Mouse (Mus musculus) brown adipose tissue, adult 24 weeks (tissue): ENCODE results near the gene Pld1. TPM values are rescaled to one million over a fixed set of nuclear protein-coding genes. Genes with fewer than 3 reads are reported as not detected.

Source experiments
- H3K27ac ChIP-seq: fragments of 200-500 bp; replicated peaks from 2 replicates; pipeline ENCODE4 v1.5.1; 2012; ENCODE audit warnings: low read depth, mild to moderate bottlenecking, low read length
- H3K4me1 ChIP-seq: fragments of 200-500 bp; 2 replicates; pipeline ENCODE4 v1.6.1; 2012; ENCODE audit warnings: low read length, mixed read lengths; ENCODE audit not compliant: control insufficient read depth, insufficient read depth, insufficient read length
- H3K4me3 ChIP-seq: fragments of 200-500 bp; 2 replicates; pipeline ENCODE4 v1.5.1; 2012; ENCODE audit warnings: low read depth, mild to moderate bottlenecking, low read length, moderate library complexity; ENCODE audit not compliant: insufficient read depth
- polyA plus RNA-seq: library from polyadenylated mRNA; stranded (reverse); fragments of >200 nt; gene quantifications from 2 replicates; pipeline ENCODE4 v1.2.4, GENCODE M21; 2012; ENCODE audit not compliant: missing spikeins, insufficient read depth, insufficient read length

Pld1 gene
- 2.0 and 3.0 TPM in 2 replicates for polyA plus RNA-seq

DNA sequence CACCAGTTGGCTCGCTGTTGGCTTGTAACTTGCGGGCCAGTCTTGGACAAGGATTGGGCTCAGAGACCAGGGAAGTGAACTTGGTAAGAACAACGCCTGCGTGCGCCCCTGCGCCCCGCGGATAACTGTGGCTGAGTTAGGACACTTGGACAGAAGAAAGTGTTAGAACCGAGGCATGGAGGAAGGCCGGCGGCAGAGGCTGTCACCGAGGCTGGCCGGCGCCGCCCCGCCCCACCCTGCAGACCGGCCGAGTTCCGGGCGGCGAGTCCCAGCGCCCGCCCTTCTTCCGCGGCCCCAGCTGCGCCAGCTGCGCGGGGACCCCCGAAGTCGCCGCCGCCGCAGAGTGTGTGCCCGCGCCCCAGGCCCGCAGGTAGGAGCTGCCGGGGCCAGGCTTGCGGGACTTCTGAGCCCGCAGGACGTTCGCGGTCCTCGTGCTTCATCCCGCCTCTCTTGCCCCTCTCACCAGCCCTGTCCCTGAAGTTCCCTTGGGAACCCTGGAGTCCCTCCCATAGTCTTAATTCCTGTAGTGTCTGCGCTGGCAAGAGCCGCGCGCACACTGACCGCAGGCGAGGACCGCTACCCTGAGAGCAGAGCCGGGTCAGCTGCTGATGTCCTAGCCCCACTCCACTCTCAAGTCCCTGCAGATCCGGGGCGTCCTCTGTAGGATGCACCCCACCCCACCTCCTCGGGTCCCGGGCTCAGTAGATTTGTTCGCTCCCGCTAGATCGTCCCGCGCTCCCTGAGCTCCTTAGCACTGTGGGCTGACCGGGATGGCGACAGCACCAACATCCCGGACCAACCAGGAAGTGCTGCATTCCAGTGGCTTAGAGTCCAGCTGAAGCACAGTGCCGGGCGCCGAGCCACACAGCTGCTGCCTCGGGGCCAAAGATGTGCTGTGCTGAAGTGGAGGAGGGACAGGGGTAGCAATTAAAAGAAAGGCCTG lies at the start of gene Pld1:
Gene Pld1, plus strand, starts transcription at position 315 of the 943 bp plus-strand sequence.
- 0 out of 2 replicates have a peak, but pooled peaks cover 3% of the 10 kb centered on the region for H3K4me1 ChIP-seq
- H3K4me3 ChIP-seq, result peak within 1 kb of the TSS; percentile 84
- H3K27ac ChIP-seq, result peak within 1 kb of the TSS; percentile 77

DNA sequence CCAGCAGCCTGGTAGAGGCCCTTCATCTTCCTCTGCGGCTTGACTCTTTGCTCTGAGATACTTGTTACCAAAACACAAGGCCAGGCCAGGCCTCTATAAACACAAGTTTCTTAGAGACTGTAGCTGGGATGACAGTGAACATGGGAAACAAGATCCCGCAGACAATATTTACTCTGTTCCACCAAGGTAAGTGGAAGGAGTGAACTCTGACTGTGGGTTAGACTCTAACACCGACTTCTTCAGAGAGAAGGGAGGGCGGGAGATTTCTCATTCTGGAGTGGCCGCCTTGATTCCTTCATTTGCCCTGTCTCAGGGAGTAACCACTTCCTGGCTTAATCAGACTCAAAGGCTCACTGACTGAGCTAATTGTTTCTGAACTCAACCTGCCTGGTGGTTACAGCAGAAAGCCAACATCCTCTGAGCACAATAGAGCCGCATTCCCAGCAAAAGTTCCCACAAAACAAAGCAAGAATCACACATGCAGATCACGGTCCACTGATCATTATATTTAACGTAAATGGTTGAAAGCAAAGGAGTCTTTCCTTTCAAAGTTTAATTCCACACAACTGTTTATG lies 42.1 kb upstream of the Pld1 start, which contains the start of gene Tmem212:
Gene Tmem212, minus strand, starts transcription at position 51 of the 575 bp plus-strand sequence.
- Histone ChIP-seq H3K4me3 (no peak within 1 kb of the TSS), H3K27ac (no peak within 1 kb of the TSS), H3K4me1 (peaks cover 6% of the 10 kb centered on the region; the same call in 1 of the 2 replicates)

DNA sequence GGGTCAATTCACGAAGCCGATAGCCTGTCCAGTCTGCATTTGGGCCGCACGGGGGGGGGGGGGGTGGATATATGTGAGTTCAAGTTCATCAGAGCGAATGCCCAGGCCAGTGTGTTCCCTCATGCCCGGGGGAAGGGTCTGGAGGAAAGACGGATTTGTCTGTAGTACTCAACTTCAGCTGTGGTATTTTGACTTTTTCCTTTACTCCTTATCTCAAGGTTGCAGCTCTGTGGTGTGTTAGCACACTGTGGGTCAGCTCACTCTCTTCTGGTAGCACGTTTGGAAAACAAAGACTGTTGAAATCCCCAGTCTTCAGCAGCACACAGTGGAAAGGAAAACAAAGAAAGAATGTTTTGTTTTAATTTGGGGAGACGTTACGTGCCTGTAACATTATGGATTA lies 40.3 kb upstream of the Pld1 start:
- peaks cover 3% of the 10 kb centered on the region; the same call in 1 of the 2 replicates for H3K4me1 ChIP-seq
- H3K27ac ChIP-seq, result no peak overlapping the region
- H3K4me3 ChIP-seq, result no peak overlapping the region

DNA sequence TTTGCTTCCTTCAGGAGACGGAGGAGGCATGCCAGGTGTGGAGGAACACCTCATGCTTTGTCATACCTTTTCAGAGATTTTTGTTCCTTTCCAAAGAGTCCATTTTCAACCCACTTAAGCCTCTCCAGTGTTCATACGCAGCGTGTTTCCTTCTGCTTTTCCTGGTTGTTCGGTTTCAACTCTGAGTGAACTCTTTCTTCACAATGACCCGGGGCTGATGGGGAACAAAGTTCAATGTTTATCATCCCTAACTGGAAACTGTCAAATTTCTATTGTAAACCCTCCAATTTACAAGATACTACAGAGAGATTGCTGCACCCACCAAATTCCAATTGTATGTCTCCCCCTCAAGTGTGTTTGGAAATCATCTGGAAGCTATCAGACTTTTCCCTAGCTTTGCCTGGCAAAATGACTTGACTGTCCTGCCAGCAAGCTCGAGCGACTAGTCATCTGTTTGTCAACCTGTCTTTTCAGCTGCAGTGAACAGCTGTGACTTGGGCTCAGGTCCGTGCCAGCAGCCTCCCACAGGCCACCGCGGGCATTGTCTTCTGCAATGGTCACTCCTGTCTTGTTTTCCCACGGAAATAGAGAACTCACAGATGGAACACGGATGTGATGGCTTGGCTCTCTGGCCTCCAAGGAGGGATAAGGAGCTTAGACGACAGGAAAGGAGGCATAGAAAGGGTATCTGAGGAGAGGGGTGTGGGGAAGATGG lies 39.3 kb upstream of the Pld1 start:
- Histone ChIP-seq H3K4me1 (peaks cover 3% of the 10 kb centered on the region; the same call in 1 of the 2 replicates), H3K27ac (no peak overlapping the region), H3K4me3 (no peak overlapping the region)

- H3K4me1 ChIP-seq, result peaks cover 3% of the 10 kb centered on the region; the same call in 1 of the 2 replicates
- H3K27ac ChIP-seq, result no peak overlapping the region
- no peak overlapping the region for H3K4me3 ChIP-seq
Observed at GRCm38 (mm10) chr3:27901846-27902245, 36.6 kb upstream of the Pld1 start.

- no peaks in the 10 kb centered on the region for H3K4me1 ChIP-seq
- no peak overlapping the region for H3K27ac ChIP-seq
- H3K4me3 ChIP-seq, result no peak overlapping the region
Observed at GRCm38 (mm10) chr3:27904659-27905330, 33.7 kb upstream of the Pld1 start.

DNA sequence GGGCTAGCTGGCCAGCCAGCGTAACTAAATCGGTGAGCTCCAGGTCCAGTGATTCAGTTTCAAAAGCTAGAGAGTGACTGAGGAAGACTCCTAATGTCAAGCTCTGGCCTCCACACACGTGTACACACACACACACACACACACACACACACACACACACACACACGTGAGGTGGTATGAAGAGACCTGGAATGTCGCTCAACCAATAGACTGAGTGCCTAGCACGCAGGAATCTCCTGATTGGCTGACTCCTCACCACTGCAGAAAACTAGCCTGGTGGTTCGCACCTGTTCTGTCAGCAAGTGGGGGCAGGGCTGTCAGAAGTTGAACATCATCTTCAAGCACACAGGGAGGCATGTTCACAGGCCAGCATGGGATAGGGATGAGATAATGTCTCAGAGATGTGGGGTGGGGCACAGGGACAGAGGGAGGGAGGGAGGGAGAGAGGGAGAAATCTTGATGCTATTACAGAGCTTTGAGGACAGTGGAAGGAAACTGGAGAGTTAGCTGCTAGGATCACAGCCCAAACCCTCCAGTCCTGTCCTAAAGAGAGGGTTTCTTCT lies 31.8 kb upstream of the Pld1 start:
- H3K4me1 ChIP-seq, result no peaks in the 10 kb centered on the region
- no peak overlapping the region for H3K4me3 ChIP-seq
- no peak overlapping the region for H3K27ac ChIP-seq

DNA sequence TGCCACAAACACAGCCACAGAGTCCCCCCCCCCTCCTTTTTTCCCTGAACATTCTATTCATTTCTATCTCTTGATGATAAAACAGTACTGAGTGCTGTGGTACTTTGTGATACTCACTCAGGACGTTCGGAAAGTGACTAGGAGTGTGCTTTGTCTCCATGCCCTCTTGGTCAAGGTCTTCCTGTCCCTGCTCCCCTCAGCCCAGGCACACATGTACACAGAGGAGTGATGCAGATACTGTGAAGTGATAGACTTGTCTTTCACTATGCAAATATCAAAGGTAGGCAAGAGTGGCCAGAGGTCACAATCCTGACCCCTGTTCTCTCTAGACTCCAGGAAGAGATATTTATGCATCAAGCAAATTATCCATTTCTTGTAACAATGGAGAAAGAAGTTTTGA lies 31.2 kb upstream of the Pld1 start:
- no peaks in the 10 kb centered on the region for H3K4me1 ChIP-seq
- no peak overlapping the region for H3K27ac ChIP-seq
- H3K4me3 ChIP-seq, result no peak overlapping the region

- H3K4me3 ChIP-seq, result no peak overlapping the region
- no peak overlapping the region for H3K27ac ChIP-seq
- no peaks in the 10 kb centered on the region for H3K4me1 ChIP-seq
Observed at GRCm38 (mm10) chr3:27908316-27908715, 30.2 kb upstream of the Pld1 start.

DNA sequence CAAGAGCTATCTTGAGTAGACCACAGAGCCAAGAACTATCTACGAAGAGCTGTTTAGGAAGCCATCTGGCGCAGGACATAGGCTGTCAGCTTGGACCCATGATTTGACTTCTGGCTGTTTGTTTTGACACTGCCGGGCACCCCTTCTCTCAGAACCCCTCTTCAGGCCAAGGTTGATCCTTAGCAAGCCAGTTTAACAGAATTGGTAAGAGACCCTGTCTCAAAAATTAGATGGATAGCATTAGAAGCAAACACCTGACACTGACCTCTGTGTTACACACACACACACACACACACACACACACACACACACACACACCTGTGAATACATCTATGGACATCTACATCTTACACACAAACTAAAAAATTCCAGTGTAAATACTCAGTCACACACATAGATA lies 29.5 kb upstream of the Pld1 start:
- Histone ChIP-seq H3K4me1 (no peaks in the 10 kb centered on the region), H3K4me3 (no peak overlapping the region), H3K27ac (no peak overlapping the region)

GRCm38 (mm10) chr3:27918656-27919436 lies 19.6 kb upstream of the Pld1 start:
- Histone ChIP-seq H3K4me1 (no peaks in the 10 kb centered on the region), H3K27ac (no peak overlapping the region), H3K4me3 (no peak overlapping the region)

- Histone ChIP-seq H3K4me3 (no peak overlapping the region), H3K27ac (no peak overlapping the region), H3K4me1 (no peaks in the 10 kb centered on the region)
Observed at GRCm38 (mm10) chr3:27921268-27922020, 17.1 kb upstream of the Pld1 start.

DNA sequence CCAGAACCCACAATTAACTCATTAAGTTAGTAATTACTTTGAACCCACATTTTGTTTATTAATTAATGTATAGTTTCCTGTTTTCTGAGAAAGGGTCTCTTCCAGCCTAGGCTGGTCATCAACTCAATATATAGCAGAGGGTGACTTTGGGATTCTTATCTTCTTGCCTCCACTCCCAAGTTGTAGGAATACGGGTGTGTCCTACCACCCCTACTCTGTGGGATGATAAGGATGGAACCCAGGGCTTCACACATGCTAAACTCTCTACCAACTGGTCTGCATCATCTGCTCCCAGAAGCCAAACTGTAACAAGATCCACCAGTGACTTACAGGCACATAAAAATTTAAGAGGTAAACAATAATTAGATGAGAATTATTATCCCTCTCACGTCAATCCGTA lies 14.5 kb upstream of the Pld1 start:
- Histone ChIP-seq H3K27ac (no peak overlapping the region), H3K4me1 (no peaks in the 10 kb centered on the region), H3K4me3 (no peak overlapping the region)
